Mouse (Mus musculus): ENCODE results near the gene Ss18l1. TPM values are rescaled to one million over a fixed set of nuclear protein-coding genes. Genes with fewer than 3 reads are reported as not detected.

Ss18l1 gene
- polyA plus RNA-seq, 1 experiment from 2014 or later = 32.9 TPM

GRCm38 (mm10) chr2:180116741-180117484 is 74.6 kb downstream of the Ss18l1 start:
- peak overlapping the region; percentile 92 for H3K27ac ChIP-seq
- no peak overlapping the region for H3K9ac ChIP-seq
- 67% methylated on average over 8 of the region's 8 CpGs for WGBS
- peaks cover 50% of the 10 kb centered on the region for H3K4me1 ChIP-seq
- no peak overlapping the region for H3K4me3 ChIP-seq
- no peaks in the 10 kb centered on the region for H3K27me3 ChIP-seq
- no peak overlapping the region; the same call in 1 of the 2 replicates for H3K4me2 ChIP-seq (replicated peaks)
- H3K36me3 ChIP-seq = no peaks in the 10 kb centered on the region
- no peak for ATAC-seq (ENCODE audit: low FRiP score)
- no peaks in the 10 kb centered on the region for H3K9me3 ChIP-seq (replicated peaks)

DNA sequence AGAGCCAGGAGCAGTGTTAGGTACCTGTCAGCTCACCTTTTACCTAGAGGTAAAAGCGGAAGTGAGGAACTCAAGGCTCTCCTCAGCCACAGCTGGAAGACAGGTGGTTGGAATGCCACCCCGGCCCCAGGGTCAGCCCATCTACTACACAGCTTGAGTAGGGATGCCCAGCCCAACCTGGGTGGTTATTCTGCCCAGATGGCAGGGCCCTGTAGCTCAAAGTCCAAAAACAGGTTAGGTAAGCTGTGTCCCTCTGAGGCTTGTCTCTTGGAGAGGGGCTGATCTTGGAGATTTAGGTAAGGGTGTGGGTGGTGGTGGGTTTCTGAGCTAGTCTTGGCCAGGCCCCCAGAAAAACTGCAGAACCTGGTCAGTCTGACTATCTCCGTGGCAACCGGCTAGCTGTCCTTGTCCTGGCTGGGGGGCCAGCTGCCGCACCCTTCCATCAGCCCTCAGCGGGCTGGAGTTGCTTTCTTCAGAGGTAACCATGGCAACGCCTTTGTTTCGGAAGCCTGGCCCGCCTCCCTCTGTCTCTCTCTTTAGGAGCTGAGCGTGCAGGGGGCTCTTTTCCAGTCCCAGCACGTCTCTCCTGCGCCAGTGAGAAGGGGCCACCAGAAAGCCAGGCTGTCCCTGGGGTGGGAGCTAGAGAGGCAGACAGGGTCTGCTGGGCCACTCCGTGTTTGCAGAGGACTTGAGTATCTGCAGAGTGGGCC is 75.3 kb downstream of the Ss18l1 start:
- WGBS = 8% methylated on average over 13 of the region's 13 CpGs
- peak overlapping the region; percentile 92 for H3K4me3 ChIP-seq
- peak; percentile 51 for ATAC-seq (ENCODE audit: low FRiP score)

DNA sequence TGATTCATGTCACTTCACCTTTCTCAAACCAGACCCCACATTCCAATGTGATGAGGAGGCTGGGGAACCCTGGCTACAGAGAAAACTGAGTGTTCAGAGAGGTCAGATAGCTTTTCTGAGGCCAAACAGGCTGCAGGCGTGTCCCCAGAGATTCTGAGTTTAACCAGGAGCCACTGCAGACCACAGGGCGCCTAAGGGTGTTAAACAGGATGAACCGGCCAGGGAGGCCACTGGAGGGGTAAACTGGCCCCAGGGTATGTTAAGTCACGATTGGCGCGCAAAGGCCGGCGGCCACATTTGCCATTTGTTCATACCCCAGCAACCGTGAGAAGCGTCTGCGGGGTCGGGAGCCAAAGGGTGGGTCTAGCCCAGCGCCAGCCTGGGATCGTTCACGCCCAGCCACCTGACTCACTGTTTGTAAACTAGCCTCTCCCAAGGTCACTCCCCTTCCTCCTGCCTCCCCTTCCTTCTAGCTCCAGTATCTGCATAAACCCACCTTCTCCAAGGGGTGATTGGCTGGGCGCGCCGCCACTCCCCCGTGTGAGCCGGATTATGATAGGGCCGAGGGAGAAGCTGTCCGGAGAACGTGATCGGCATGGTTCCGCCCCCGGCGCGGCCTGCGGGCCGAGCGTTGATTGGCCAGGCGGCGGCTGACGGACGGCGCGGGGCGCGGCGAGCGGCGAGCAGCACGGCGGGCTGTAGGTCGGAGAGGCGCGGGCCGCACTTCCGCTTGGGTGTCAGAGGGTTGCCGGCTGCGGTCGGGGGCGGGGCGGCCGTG is 76.5 kb downstream of the Ss18l1 start, which contains the start of gene Osbpl2:
Gene Osbpl2 (plus strand): TSS at position 646 of the 778 bp plus-strand sequence.
- H3K9ac ChIP-seq = peak within 1 kb of the TSS; percentile 91
- no peaks in the 10 kb centered on the region for H3K27me3 ChIP-seq
- H3K9me3 ChIP-seq (replicated peaks) = no peaks in the 10 kb centered on the region
- peak within 1 kb of the TSS; percentile 93 for H3K4me2 ChIP-seq (replicated peaks)
- H3K27ac ChIP-seq = peak within 1 kb of the TSS; percentile 92
- ATAC-seq (ENCODE audit: low FRiP score) = peak; percentile 98
- peaks cover 50% of the 10 kb centered on the region for H3K4me1 ChIP-seq
- H3K4me3 ChIP-seq = peak within 1 kb of the TSS; percentile 92
- peaks cover 9% of the 10 kb centered on the region; the same call in 1 of the 2 replicates for H3K36me3 ChIP-seq
- under 1% methylated on average over 55 of the region's 55 CpGs for WGBS

More for the DNA sequence above, 75.3 kb downstream of the Ss18l1 start:
- Histone ChIP-seq H3K4me2 (replicated peaks) (peak overlapping the region; percentile 93), H3K27ac (peak overlapping the region; percentile 92), H3K36me3 (no peaks in the 10 kb centered on the region), H3K4me1 (peaks cover 50% of the 10 kb centered on the region), H3K27me3 (no peaks in the 10 kb centered on the region), H3K9me3 (replicated peaks) (no peaks in the 10 kb centered on the region), H3K9ac (0 out of 2 replicates have a peak overlapping the region, but pooled peaks have one; percentile 36)

Other genes starting within 250 kb of the Ss18l1 start
- gene Taf4, start 65.9 kb upstream of the Ss18l1 start, polyA plus RNA-seq (2016; fragmentation: Nextera tagmentation; extraction: Ambion mirVana) = 3.5 and 5.2 TPM in 2 replicates
- gene Lsm14b, start 17.5 kb upstream of the Ss18l1 start, polyA plus RNA-seq (2016; fragmentation: Nextera tagmentation; extraction: Ambion mirVana) = 14.1 and 16.7 TPM in 2 replicates
- 630 and 656 TPM in 2 replicates for gene Psma7, start 76 bp upstream of the Ss18l1 start, polyA plus RNA-seq (2016; fragmentation: Nextera tagmentation; extraction: Ambion mirVana)
- 30.0 and 31.4 TPM in 2 replicates for gene Mtg2, start 28.1 kb downstream of the Ss18l1 start, polyA plus RNA-seq (2016; fragmentation: Nextera tagmentation; extraction: Ambion mirVana)
- gene Hrh3, start 62.0 kb downstream of the Ss18l1 start, polyA plus RNA-seq (2016; fragmentation: Nextera tagmentation; extraction: Ambion mirVana) = 4.1 and 4.2 TPM in 2 replicates
- 52.2 and 53.8 TPM in 2 replicates for gene Osbpl2, start 76.8 kb downstream of the Ss18l1 start, polyA plus RNA-seq (2016; fragmentation: Nextera tagmentation; extraction: Ambion mirVana)
- gene Adrm1, start 129.0 kb downstream of the Ss18l1 start, polyA plus RNA-seq (2016; fragmentation: Nextera tagmentation; extraction: Ambion mirVana) = 198 and 200 TPM in 2 replicates
- gene Lama5, start 183.3 kb downstream of the Ss18l1 start, polyA plus RNA-seq (2016; fragmentation: Nextera tagmentation; extraction: Ambion mirVana) = 5.8 and 8.7 TPM in 2 replicates
- 393 and 423 TPM in 2 replicates for gene Rps21, start 214.9 kb downstream of the Ss18l1 start, polyA plus RNA-seq (2016; fragmentation: Nextera tagmentation; extraction: Ambion mirVana)
- gene Cables2, start 231.0 kb downstream of the Ss18l1 start, polyA plus RNA-seq (2016; fragmentation: Nextera tagmentation; extraction: Ambion mirVana) = 29.4 and 29.5 TPM in 2 replicates
- 0.20 and 0.35 TPM in 2 replicates for gene Rbbp8nl, start 247.4 kb downstream of the Ss18l1 start, polyA plus RNA-seq (2016; fragmentation: Nextera tagmentation; extraction: Ambion mirVana)